Mouse (Mus musculus) heart, embryonic 15.5 days (tissue): Measurements from ENCODE around the gene Dgkb. TPM values are rescaled to one million over a fixed set of nuclear protein-coding genes. Genes with fewer than 3 reads are reported as not detected.

Experiments used
- ATAC-seq: fragments of 200-750 bp; cut with Nextera tagmentation; replicated peaks from 2 replicates; pipeline ENCODE4 v1.8.0; 2017; ENCODE audit warnings: low read depth, moderate TSS enrichment; ENCODE audit not compliant: insufficient number of reproducible peaks, insufficient read depth, low FRiP score
- H3K27ac ChIP-seq: fragments of 300-500 bp; sonication (generic); 2 replicates; pipeline ENCODE4 v1.5.1; 2015; ENCODE audit warnings: mild to moderate bottlenecking, inconsistent platforms
- H3K27me3 ChIP-seq: fragments of 300-500 bp; sonication (generic); 2 replicates; pipeline ENCODE4 v1.6.1; 2015; ENCODE audit warnings: inconsistent platforms
- H3K36me3 ChIP-seq: fragments of 300-500 bp; sonication (generic); 2 replicates; pipeline ENCODE4 v1.6.1; 2015; ENCODE audit warnings: mild to moderate bottlenecking, inconsistent platforms
- H3K4me1 ChIP-seq: fragments of 300-500 bp; sonication (generic); replicated peaks from 2 replicates; pipeline ENCODE4 v1.6.1; 2015; ENCODE audit warnings: inconsistent platforms
- H3K4me2 ChIP-seq: fragments of 300-500 bp; sonication (generic); 2 replicates; pipeline ENCODE4 v1.6.1; 2015; ENCODE audit warnings: inconsistent platforms, mild to moderate bottlenecking, moderate library complexity
- H3K4me3 ChIP-seq: fragments of 300-500 bp; sonication (generic); 2 replicates; pipeline ENCODE4 v1.5.1; 2015; ENCODE audit warnings: mild to moderate bottlenecking, inconsistent platforms
- H3K9ac ChIP-seq: fragments of 300-500 bp; sonication (generic); 2 replicates; pipeline ENCODE4 v1.6.1; 2015; ENCODE audit warnings: mild to moderate bottlenecking, inconsistent platforms
- H3K9me3 ChIP-seq: fragments of 300-500 bp; sonication (generic); replicated peaks from 2 replicates; pipeline ENCODE4 v1.6.1; 2016; ENCODE audit warnings: inconsistent platforms
- WGBS: fragments of 180-500 bp; shearing (Covaris S2); methylation state at CpG from one replicate; pipeline ENCODE4 v1.1.7; 2015; ENCODE audit warnings: mixed read lengths; 5-methylcytosine and 5-hydroxymethylcytosine counted together
- polyA plus RNA-seq: library from polyadenylated mRNA; unstranded; fragments of >200 nt; fragmentation: Nextera tagmentation; extraction: Ambion mirVana; gene quantifications from 2 replicates; pipeline ENCODE4 v1.2.1, GENCODE M21; 2015

The Dgkb gene
- polyA plus RNA-seq, 1 experiment from 2014 or later: 0.77 TPM

DNA sequence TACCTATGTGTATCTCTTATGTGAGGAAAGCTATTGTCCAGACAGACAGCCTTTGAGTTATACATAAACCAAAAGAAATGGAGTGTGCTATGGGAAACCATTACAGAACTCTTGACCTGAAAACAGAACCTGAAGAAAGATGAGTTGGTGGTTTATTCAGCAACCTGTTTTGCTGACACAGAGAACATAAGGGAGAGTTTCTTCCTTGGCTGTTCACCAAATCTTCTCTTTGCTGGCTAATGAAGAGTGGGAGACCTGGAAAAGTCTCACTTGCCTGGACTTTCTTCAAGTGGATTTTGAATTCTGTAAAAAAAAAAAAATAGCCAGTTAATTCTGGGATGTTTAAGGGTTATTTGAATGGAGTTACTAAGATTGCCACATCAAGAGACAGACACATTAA lies 71.1 kb downstream of the Dgkb start:
- no peak for ATAC-seq

DNA sequence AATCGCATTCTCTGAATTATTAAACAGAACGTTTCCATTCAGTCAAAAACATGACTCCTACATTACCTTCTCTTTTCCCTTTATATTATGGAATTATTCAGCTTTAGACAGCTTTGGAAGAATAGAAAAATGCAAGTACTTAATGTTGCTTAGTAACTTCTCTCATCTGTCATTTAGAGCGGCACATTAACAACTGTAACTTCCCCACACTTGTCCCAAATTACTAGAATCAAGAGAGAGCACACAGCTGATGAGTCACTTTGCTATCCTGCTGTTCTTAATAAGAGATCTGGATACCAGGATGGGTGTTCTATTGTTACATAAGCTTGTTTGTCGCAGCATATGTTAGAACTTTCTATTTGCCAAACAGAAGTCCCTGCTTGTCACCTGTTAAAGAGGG lies 71.9 kb downstream of the Dgkb start:
- no peak overlapping the region for H3K4me3 ChIP-seq
- no peaks in the 10 kb centered on the region for H3K36me3 ChIP-seq
- no peak for ATAC-seq
- H3K27me3 ChIP-seq: no peaks in the 10 kb centered on the region
- no peak overlapping the region for H3K27ac ChIP-seq
- H3K9ac ChIP-seq: no peak overlapping the region
- H3K9me3 ChIP-seq: no peaks in the 10 kb centered on the region
- 76% methylated on average over 4 of the region's 4 CpGs for WGBS
- H3K4me1 ChIP-seq: no peaks in the 10 kb centered on the region
- H3K4me2 ChIP-seq: no peak overlapping the region

More for the DNA sequence above, 71.1 kb downstream of the Dgkb start:
- no peak overlapping the region for H3K9ac ChIP-seq
- H3K4me2 ChIP-seq: no peak overlapping the region
- H3K4me1 ChIP-seq: no peaks in the 10 kb centered on the region
- no peak overlapping the region for H3K4me3 ChIP-seq
- no peaks in the 10 kb centered on the region for H3K36me3 ChIP-seq
- no peaks in the 10 kb centered on the region for H3K27me3 ChIP-seq
- H3K9me3 ChIP-seq: no peaks in the 10 kb centered on the region
- H3K27ac ChIP-seq: no peak overlapping the region

DNA sequence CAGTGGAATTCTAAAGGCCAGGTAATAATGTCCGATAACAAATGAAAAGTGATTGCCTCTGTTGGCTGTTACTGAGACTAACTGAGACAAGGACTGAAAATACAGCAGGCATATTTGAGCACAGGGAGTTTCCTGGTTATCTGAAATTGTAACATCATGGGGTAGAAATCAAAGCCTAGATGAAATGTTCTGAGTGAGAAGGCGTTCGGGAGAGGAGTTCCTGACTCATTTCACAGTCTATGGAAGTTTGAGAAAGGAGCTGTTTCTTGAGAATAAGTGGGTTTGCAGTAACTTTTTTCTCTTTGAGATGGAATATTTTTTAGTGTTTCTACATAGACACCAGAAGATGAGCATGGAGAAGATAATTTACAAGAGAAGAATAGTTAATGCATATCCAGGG lies 73.8 kb downstream of the Dgkb start:
- WGBS: 80% methylated on average over 3 of the region's 3 CpGs
- Histone ChIP-seq H3K27ac (no peak overlapping the region), H3K4me1 (no peaks in the 10 kb centered on the region), H3K4me2 (no peak overlapping the region), H3K36me3 (no peaks in the 10 kb centered on the region), H3K27me3 (no peaks in the 10 kb centered on the region), H3K9me3 (no peaks in the 10 kb centered on the region), H3K9ac (no peak overlapping the region), H3K4me3 (no peak overlapping the region)
- ATAC-seq: no peak

DNA sequence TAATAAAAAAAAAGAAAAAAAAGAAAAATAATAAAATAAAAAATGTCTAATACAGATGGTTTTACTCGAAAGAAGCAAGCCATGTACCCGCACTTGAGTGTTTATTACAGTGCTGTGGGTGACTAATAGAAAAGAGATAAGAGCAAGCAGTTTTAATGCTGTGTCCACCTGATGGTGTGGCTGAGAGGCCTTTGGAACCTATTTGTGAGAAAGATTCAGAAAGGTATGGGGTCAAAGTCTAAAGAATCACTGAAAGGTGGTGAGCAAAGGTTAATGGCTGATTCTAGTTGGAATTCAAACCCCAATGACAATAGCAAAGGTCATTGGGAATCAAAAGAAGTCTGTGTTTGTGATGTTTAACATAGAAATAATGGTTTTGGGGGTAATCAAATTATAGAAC lies 124.6 kb downstream of the Dgkb start:
- Histone ChIP-seq H3K9me3 (no peaks in the 10 kb centered on the region), H3K36me3 (no peaks in the 10 kb centered on the region), H3K9ac (no peak overlapping the region), H3K27me3 (no peaks in the 10 kb centered on the region), H3K4me2 (no peak overlapping the region), H3K4me1 (no peaks in the 10 kb centered on the region), H3K4me3 (no peak overlapping the region), H3K27ac (no peak overlapping the region)
- WGBS: 87% methylated on average over 2 of the region's 2 CpGs
- ATAC-seq: no peak

GRCm38 (mm10) chr12:37956193-37956592 lies 138.7 kb downstream of the Dgkb start:
- Histone ChIP-seq H3K36me3 (no peaks in the 10 kb centered on the region), H3K27me3 (no peaks in the 10 kb centered on the region), H3K4me1 (no peaks in the 10 kb centered on the region), H3K27ac (no peak overlapping the region), H3K4me3 (no peak overlapping the region), H3K9me3 (no peaks in the 10 kb centered on the region), H3K4me2 (no peak overlapping the region), H3K9ac (no peak overlapping the region)
- 68% methylated on average over 4 of the region's 4 CpGs for WGBS
- no peak for ATAC-seq

DNA sequence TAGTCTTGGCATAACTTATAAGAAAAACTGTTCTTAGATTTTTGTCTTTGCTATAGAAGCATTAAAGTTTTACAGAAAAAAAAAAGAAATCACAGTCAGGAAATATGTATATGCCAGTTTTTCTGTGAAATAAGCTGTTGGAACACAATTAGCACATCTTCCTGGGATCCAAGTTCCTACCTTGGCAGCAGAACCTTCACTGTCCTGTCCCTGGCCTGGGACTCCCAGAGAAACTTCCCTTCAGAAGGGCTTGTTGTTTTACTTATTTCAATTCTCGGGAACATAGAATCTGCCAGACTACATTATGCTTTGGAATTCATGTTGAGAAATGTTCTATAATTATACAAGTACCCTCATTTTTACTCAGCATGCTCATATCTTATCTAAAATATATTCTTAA lies 154.0 kb downstream of the Dgkb start:
- H3K4me2 ChIP-seq: no peak overlapping the region
- no peaks in the 10 kb centered on the region for H3K27me3 ChIP-seq
- no peaks in the 10 kb centered on the region for H3K9me3 ChIP-seq
- H3K36me3 ChIP-seq: no peaks in the 10 kb centered on the region
- no peak for ATAC-seq
- H3K9ac ChIP-seq: no peak overlapping the region
- no peak overlapping the region for H3K27ac ChIP-seq
- no peak overlapping the region for H3K4me3 ChIP-seq
- WGBS: 51% methylated on average over 1 of the region's 1 CpGs
- no peaks in the 10 kb centered on the region for H3K4me1 ChIP-seq

DNA sequence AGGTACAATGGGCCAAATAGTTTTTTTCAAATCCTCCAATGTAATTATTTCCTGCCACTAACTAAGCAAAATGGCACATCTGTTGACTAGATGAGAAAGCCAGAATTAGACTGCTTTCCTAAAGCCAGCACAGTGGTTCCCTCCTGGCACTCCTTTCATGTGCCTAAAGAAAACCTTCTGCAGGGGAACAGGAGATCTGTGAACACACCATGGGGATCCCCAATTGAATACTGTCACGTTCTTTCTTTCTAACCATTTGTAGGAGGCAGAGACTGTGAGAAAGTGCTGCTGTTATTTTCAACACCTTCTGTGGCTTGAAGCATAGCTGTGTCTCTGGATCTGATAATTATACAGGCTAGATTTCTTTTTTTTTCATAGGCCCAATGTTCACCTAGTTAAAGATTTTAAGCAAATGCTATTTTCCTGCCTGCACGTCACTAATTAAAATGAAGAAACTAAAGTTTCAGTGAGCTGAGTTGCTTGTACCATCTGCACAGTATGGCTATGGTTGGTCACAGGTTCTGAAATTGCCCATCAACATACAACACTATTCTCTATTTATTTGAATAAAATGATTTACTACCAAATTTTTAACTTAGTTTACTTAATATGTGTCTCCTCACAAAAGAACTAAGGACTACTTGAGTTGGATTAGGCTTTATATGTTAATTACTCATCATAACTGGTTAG lies 161.1 kb downstream of the Dgkb start:
- no peak for ATAC-seq
- Histone ChIP-seq H3K4me2 (no peak overlapping the region), H3K9me3 (no peaks in the 10 kb centered on the region), H3K9ac (no peak overlapping the region), H3K4me1 (no peaks in the 10 kb centered on the region), H3K4me3 (no peak overlapping the region), H3K36me3 (no peaks in the 10 kb centered on the region), H3K27me3 (no peaks in the 10 kb centered on the region), H3K27ac (no peak overlapping the region)
- WGBS: 48% methylated on average over 2 of the region's 2 CpGs

- Histone ChIP-seq H3K4me3 (no peak overlapping the region), H3K36me3 (no peaks in the 10 kb centered on the region), H3K9ac (no peak overlapping the region), H3K27ac (no peak overlapping the region), H3K4me2 (no peak overlapping the region), H3K9me3 (no peaks in the 10 kb centered on the region), H3K4me1 (no peaks in the 10 kb centered on the region), H3K27me3 (no peaks in the 10 kb centered on the region)
- 44% methylated on average over 1 of the region's 1 CpGs for WGBS
- no peak for ATAC-seq
These were observed 167.8 kb downstream of the Dgkb start for GRCm38 (mm10) chr12:37985352-37985751.

DNA sequence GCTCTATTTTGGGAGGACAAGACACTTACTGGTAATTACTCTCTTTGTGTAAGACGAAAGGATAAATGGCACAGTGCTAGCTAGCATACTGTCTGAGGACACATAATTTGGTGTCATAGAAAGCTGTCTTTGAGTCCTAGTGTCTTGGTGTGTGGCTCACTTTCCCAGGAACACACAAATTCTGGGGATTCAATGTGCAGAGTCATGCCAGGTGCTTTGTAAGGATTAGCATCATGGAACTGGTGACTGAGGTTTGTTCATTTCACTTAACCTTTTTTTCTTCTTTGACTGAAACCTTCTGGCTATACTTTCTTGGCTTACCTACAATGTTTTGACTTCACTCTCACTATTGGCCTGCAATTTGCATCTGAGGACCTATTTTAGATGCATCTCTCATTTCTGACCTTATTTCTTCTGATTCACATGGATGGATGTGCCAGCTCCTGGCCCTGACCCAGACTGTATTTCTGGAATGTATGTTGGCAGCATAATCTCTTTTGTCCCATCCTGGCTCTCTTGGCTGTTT lies 170.6 kb downstream of the Dgkb start:
- H3K27me3 ChIP-seq: no peaks in the 10 kb centered on the region
- no peak overlapping the region for H3K4me3 ChIP-seq
- H3K36me3 ChIP-seq: no peaks in the 10 kb centered on the region
- H3K4me1 ChIP-seq: no peaks in the 10 kb centered on the region
- no peak overlapping the region for H3K4me2 ChIP-seq
- no peak for ATAC-seq
- H3K27ac ChIP-seq: no peak overlapping the region
- 55% methylated on average over 1 of the region's 1 CpGs for WGBS
- H3K9me3 ChIP-seq: no peaks in the 10 kb centered on the region
- no peak overlapping the region for H3K9ac ChIP-seq

GRCm38 (mm10) chr12:37993221-37993620 lies 175.7 kb downstream of the Dgkb start:
- Histone ChIP-seq H3K9ac (no peak overlapping the region), H3K4me1 (no peaks in the 10 kb centered on the region), H3K4me2 (no peak overlapping the region), H3K27ac (no peak overlapping the region), H3K4me3 (no peak overlapping the region), H3K27me3 (no peaks in the 10 kb centered on the region), H3K36me3 (no peaks in the 10 kb centered on the region), H3K9me3 (no peaks in the 10 kb centered on the region)
- WGBS: 72% methylated on average over 1 of the region's 1 CpGs
- ATAC-seq: no peak

GRCm38 (mm10) chr12:37996417-37996946 lies 179.0 kb downstream of the Dgkb start:
- Histone ChIP-seq H3K27me3 (no peaks in the 10 kb centered on the region), H3K4me1 (no peaks in the 10 kb centered on the region), H3K9me3 (no peaks in the 10 kb centered on the region), H3K36me3 (no peaks in the 10 kb centered on the region), H3K4me2 (no peak overlapping the region), H3K27ac (no peak overlapping the region), H3K4me3 (no peak overlapping the region), H3K9ac (no peak overlapping the region)
- no peak for ATAC-seq
- 60% methylated on average over 6 of the region's 6 CpGs for WGBS

- Histone ChIP-seq H3K4me1 (no peaks in the 10 kb centered on the region), H3K9ac (no peak overlapping the region), H3K4me3 (no peak overlapping the region), H3K9me3 (no peaks in the 10 kb centered on the region), H3K27ac (no peak overlapping the region), H3K27me3 (no peaks in the 10 kb centered on the region), H3K4me2 (no peak overlapping the region), H3K36me3 (no peaks in the 10 kb centered on the region)
- ATAC-seq: no peak
- WGBS: 61% methylated on average over 4 of the region's 4 CpGs
These were observed 200.1 kb downstream of the Dgkb start for GRCm38 (mm10) chr12:38017674-38018073.
